Comparison of ENCODE assay signal across 24 mouse cellular contexts in the genomic region with DNA sequence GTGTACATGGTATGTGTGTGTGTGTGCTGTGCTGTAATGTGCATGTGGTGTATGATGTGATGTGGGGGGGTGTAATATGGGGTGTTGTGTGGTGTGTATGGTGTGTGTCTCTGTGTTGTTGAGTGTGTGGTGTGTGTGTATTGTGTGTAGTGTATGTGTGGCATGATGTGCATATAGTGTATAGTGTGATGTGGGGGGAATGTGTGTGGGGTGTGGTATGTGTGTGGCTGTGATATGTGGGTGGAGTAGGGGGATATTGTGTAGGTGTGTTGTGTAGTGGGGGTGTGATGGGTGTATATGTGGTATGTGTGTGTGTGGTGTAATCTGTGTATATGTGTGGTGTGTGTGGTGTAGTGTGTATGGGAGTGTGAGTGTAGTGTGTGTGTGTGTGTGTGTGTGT. TPM values are rescaled to one million over a fixed set of nuclear protein-coding genes. Genes with fewer than 3 reads are reported as not detected.
A peak's percentile ranks its signal among the peaks of the same experiment; 100 is the strongest.
DNase-seq lines count a peak whose midpoint lies in the region; ATAC-seq lines count a peak whose summit lies in the region.
"Had no signal": no experiment of that assay in that cellular context is flagged by ENCODE, and none has a peak within 500 bp of the region (broad histone marks: within the 10 kb centered on the region; RNA-seq: fewer than 3 reads in every experiment).

No protein-coding gene starts in this region.

- H3K4me1 ChIP-seq in forebrain, embryonic 15.5 days = peaks cover 20% of the 10 kb centered on the region
- H3K4me1 ChIP-seq in forebrain, embryonic 13.5 days = peaks cover 26% of the 10 kb centered on the region
- no peaks in the 10 kb centered on the region; the same call in 1 of the 2 replicates for H3K4me1 ChIP-seq in hindbrain, embryonic 16.5 days (ENCODE audit: control insufficient read depth, insufficient read depth, low read depth, low read length)
- H3K4me1 ChIP-seq in hindbrain, embryonic 12.5 days = no peaks in the 10 kb centered on the region; the same call in 1 of the 2 replicates
- peaks cover 6% of the 10 kb centered on the region; the same call in 1 of the 2 replicates for H3K4me1 ChIP-seq in midbrain, embryonic 15.5 days
- peaks cover 12% of the 10 kb centered on the region for H3K4me1 ChIP-seq in midbrain, embryonic 11.5 days (ENCODE audit: control insufficient read depth, insufficient read depth, low read length)
- H3K4me1 ChIP-seq: stomach, embryonic 15.5 days had no signal

- no peaks in the 10 kb centered on the region for H3K36me3 ChIP-seq in forebrain, embryonic 15.5 days
- H3K36me3 ChIP-seq in forebrain, embryonic 13.5 days (ENCODE audit: poor library complexity, severe bottlenecking) = no peaks in the 10 kb centered on the region
- H3K36me3 ChIP-seq in hindbrain, embryonic 16.5 days (ENCODE audit: control insufficient read depth, insufficient read depth, low read length) = no peaks in the 10 kb centered on the region
- H3K36me3 ChIP-seq in hindbrain, embryonic 12.5 days = no peaks in the 10 kb centered on the region
- no peaks in the 10 kb centered on the region for H3K36me3 ChIP-seq in midbrain, embryonic 15.5 days (replicated peaks)
- H3K36me3 ChIP-seq in midbrain, embryonic 11.5 days (ENCODE audit: control insufficient read depth, insufficient read depth, low read length) = no peaks in the 10 kb centered on the region
- H3K36me3 ChIP-seq: G1E; neural tube, embryonic 13.5 days; stomach, embryonic 15.5 days had no signal

- H3K9me3 ChIP-seq in forebrain, embryonic 15.5 days = no peaks in the 10 kb centered on the region
- no peaks in the 10 kb centered on the region for H3K9me3 ChIP-seq in forebrain, embryonic 13.5 days (replicated peaks)
- H3K9me3 ChIP-seq in hindbrain, embryonic 16.5 days (ENCODE audit: control insufficient read depth, low read length) = no peaks in the 10 kb centered on the region
- H3K9me3 ChIP-seq in hindbrain, embryonic 12.5 days (replicated peaks) = no peaks in the 10 kb centered on the region
- H3K9me3 ChIP-seq in midbrain, embryonic 15.5 days = no peaks in the 10 kb centered on the region
- no peaks in the 10 kb centered on the region for H3K9me3 ChIP-seq in midbrain, embryonic 11.5 days (ENCODE audit: control insufficient read depth, low read length)
- H3K9me3 ChIP-seq: G1E; neural tube, embryonic 13.5 days; stomach, embryonic 15.5 days had no signal

- H3K9ac ChIP-seq in forebrain, embryonic 15.5 days (replicated peaks) = no peak overlapping the region
- H3K9ac ChIP-seq in forebrain, embryonic 13.5 days = no peak overlapping the region
- H3K9ac ChIP-seq in hindbrain, embryonic 16.5 days (ENCODE audit: low read depth, low read length) = no peak overlapping the region
- no peak overlapping the region for H3K9ac ChIP-seq in hindbrain, embryonic 12.5 days
- no peak overlapping the region for H3K9ac ChIP-seq in midbrain, embryonic 15.5 days
- H3K9ac ChIP-seq in midbrain, embryonic 11.5 days (ENCODE audit: low read length) = no peak overlapping the region
- H3K9ac ChIP-seq: neural tube, embryonic 13.5 days; stomach, embryonic 15.5 days had no signal

- no peaks in the 10 kb centered on the region for H3K27me3 ChIP-seq in forebrain, embryonic 15.5 days
- H3K27me3 ChIP-seq in forebrain, embryonic 13.5 days = no peaks in the 10 kb centered on the region
- H3K27me3 ChIP-seq in hindbrain, embryonic 16.5 days (replicated peaks; ENCODE audit: control insufficient read depth, insufficient read depth, low read length) = no peaks in the 10 kb centered on the region
- H3K27me3 ChIP-seq in hindbrain, embryonic 12.5 days = no peaks in the 10 kb centered on the region
- H3K27me3 ChIP-seq in midbrain, embryonic 15.5 days (replicated peaks) = no peaks in the 10 kb centered on the region
- no peaks in the 10 kb centered on the region for H3K27me3 ChIP-seq in midbrain, embryonic 11.5 days (ENCODE audit: control insufficient read depth, insufficient read depth, low read length)
- H3K27me3 ChIP-seq: neural tube, embryonic 13.5 days; stomach, embryonic 15.5 days had no signal

- no peak overlapping the region for H3K4me3 ChIP-seq in forebrain, embryonic 15.5 days
- no peak overlapping the region for H3K4me3 ChIP-seq in forebrain, embryonic 13.5 days
- no peak overlapping the region for H3K4me3 ChIP-seq in hindbrain, embryonic 16.5 days (ENCODE audit: low read length)
- H3K4me3 ChIP-seq in hindbrain, embryonic 12.5 days = no peak overlapping the region
- no peak overlapping the region for H3K4me3 ChIP-seq in midbrain, embryonic 15.5 days
- H3K4me3 ChIP-seq in midbrain, embryonic 11.5 days (ENCODE audit: low read depth, low read length) = no peak overlapping the region
- H3K4me3 ChIP-seq: neural tube, embryonic 13.5 days; stomach, embryonic 15.5 days had no signal

- ATAC-seq in forebrain, embryonic 15.5 days (replicated peaks) = peak; percentile 30; the same call in 1 of the 2 replicates
- ATAC-seq in forebrain, embryonic 13.5 days = no peak
- ATAC-seq in hindbrain, embryonic 16.5 days = peak; percentile 46; the same call in 1 of the 2 replicates
- no peak for ATAC-seq in hindbrain, embryonic 12.5 days (ENCODE audit: low FRiP score)
- 0 out of 2 replicates have a peak, but pooled peaks have one; percentile 37 for ATAC-seq in midbrain, embryonic 15.5 days (replicated peaks)
- ATAC-seq in midbrain, embryonic 11.5 days (ENCODE audit: low FRiP score) = no peak
- ATAC-seq: intestine, embryonic 16.5 days had no signal

- no peak overlapping the region for H3K4me2 ChIP-seq in forebrain, embryonic 15.5 days (replicated peaks)
- no peak overlapping the region for H3K4me2 ChIP-seq in forebrain, embryonic 13.5 days
- no peak overlapping the region for H3K4me2 ChIP-seq in hindbrain, embryonic 16.5 days (ENCODE audit: low read length)
- no peak overlapping the region for H3K4me2 ChIP-seq in hindbrain, embryonic 12.5 days (replicated peaks)
- H3K4me2 ChIP-seq in midbrain, embryonic 15.5 days = no peak overlapping the region
- no peak overlapping the region for H3K4me2 ChIP-seq in midbrain, embryonic 11.5 days
- H3K4me2 ChIP-seq: neural tube, embryonic 13.5 days; stomach, embryonic 15.5 days had no signal

- no peak overlapping the region for H3K27ac ChIP-seq in forebrain, embryonic 15.5 days (replicated peaks)
- no peak overlapping the region for H3K27ac ChIP-seq in forebrain, embryonic 13.5 days
- H3K27ac ChIP-seq in hindbrain, embryonic 16.5 days (ENCODE audit: low read depth, low read length) = no peak overlapping the region
- no peak overlapping the region for H3K27ac ChIP-seq in hindbrain, embryonic 12.5 days
- no peak overlapping the region for H3K27ac ChIP-seq in midbrain, embryonic 15.5 days
- no peak overlapping the region for H3K27ac ChIP-seq in midbrain, embryonic 11.5 days (ENCODE audit: low read depth, low read length)
- H3K27ac ChIP-seq: neural tube, embryonic 13.5 days; stomach, embryonic 15.5 days had no signal

- DNase-seq in midbrain, embryonic 11.5 days (ENCODE audit: low spot score, missing footprints) = no peak
- DNase-seq in ovary, postnatal 10 days (ENCODE audit: low spot score) = no peak
- DNase-seq: adrenal gland, adult 8-10 months; cerebellum, adult 2 months; cerebellum, postnatal 14 days; gastrocnemius, postnatal 14 days; heart, postnatal 14 days; kidney, adult 8-10 months; kidney, postnatal 10 days; layer of hippocampus, adult 9-11 months; lung, postnatal 36 days; retina, postnatal 1 day; right cerebral cortex, postnatal 14 days; thymus, adult 18-20 months; thymus, postnatal 25 days had no signal

RNA-seq across cellular contexts. Expression of gene Bach2, which starts 15.0 kb away (rescaled TPM):
- polyA plus RNA-seq in forebrain, embryonic 15.5 days (2015; fragmentation: Nextera tagmentation; extraction: Ambion mirVana) = 33.8 and 34.9 TPM in 2 replicates
- polyA plus RNA-seq in forebrain, embryonic 13.5 days (2015; fragmentation: Nextera tagmentation; extraction: Ambion mirVana) = 26.2 and 31.6 TPM in 2 replicates
- polyA plus RNA-seq in hindbrain, embryonic 16.5 days (2015; fragmentation: Nextera tagmentation; extraction: Ambion mirVana) = 19.1 and 20.4 TPM in 2 replicates
- 25.4 and 27.3 TPM in 2 replicates for polyA plus RNA-seq in hindbrain, embryonic 12.5 days (2016; fragmentation: Nextera tagmentation; extraction: Ambion mirVana)
- 22.3 and 25.3 TPM in 2 replicates for polyA plus RNA-seq in midbrain, embryonic 15.5 days (2015; fragmentation: Nextera tagmentation; extraction: Ambion mirVana)
- polyA plus RNA-seq in midbrain, embryonic 11.5 days (2014; fragmentation: Nextera tagmentation; extraction: Ambion mirVana) = 11.2 and 13.2 TPM in 2 replicates
- polyA plus RNA-seq: G1E had no signal

Comparison
In these comparisons a context has a peak if more than half of its experiments do, and no peak if none do; other contexts are left out.
1. ATAC-seq: peak in forebrain, embryonic 15.5 days (single experiment), hindbrain, embryonic 16.5 days (single experiment) and midbrain, embryonic 15.5 days (single experiment); none in forebrain, embryonic 13.5 days (single experiment), hindbrain, embryonic 12.5 days (single experiment) and midbrain, embryonic 11.5 days (single experiment).